Mouse (Mus musculus) layer of hippocampus, adult 8-10 months (tissue): ENCODE results near the gene Gsdme. TPM values are rescaled to one million over a fixed set of nuclear protein-coding genes. Genes with fewer than 3 reads are reported as not detected.

Experiments
- DNase-seq, 2 experiments: peaks; one replicate each; pipeline ENCODE4 v3.0.0; 2022; ENCODE audit warnings: low spot score in 2 of 2
- total RNA-seq, 4 experiments: library from RNA; stranded (reverse); gene quantifications; 2 replicates each; pipeline ENCODE4 v1.2.4; 2022

The Gsdme gene
- total RNA-seq, 4 experiments from 2014 or later, result 10.1 to 13.6 (median 10.9) TPM

GRCm38 (mm10) chr6:50247356-50247755, 16.3 kb downstream of the Gsdme start:
- DNase-seq, result no peak

GRCm38 (mm10) chr6:50244967-50245366, 18.7 kb downstream of the Gsdme start:
- DNase-seq, result no peak

GRCm38 (mm10) chr6:50244126-50244525, 19.5 kb downstream of the Gsdme start:
- no peak for DNase-seq

GRCm38 (mm10) chr6:50240437-50240836, 23.2 kb downstream of the Gsdme start:
- no peak for DNase-seq

- DNase-seq, result no peak
These were observed 23.8 kb downstream of the Gsdme start for GRCm38 (mm10) chr6:50239902-50240301.

GRCm38 (mm10) chr6:50237963-50238362, 25.7 kb downstream of the Gsdme start:
- DNase-seq, result no peak

GRCm38 (mm10) chr6:50232984-50233383, 30.7 kb downstream of the Gsdme start:
- DNase-seq, result no peak

- no peak for DNase-seq
These were observed 32.4 kb downstream of the Gsdme start for GRCm38 (mm10) chr6:50231288-50231687.

- DNase-seq, result no peak
These were observed 35.5 kb downstream of the Gsdme start for GRCm38 (mm10) chr6:50228180-50228579.

- DNase-seq, result no peak
These were observed 38.4 kb downstream of the Gsdme start for GRCm38 (mm10) chr6:50225232-50225631.

- DNase-seq, result no peak
These were observed 40.1 kb downstream of the Gsdme start for GRCm38 (mm10) chr6:50223606-50224005.

- no peak for DNase-seq
These were observed 40.7 kb downstream of the Gsdme start for GRCm38 (mm10) chr6:50222986-50223385.

- no peak for DNase-seq
These were observed 41.3 kb downstream of the Gsdme start for GRCm38 (mm10) chr6:50222351-50222750.

- no peak for DNase-seq
These were observed 42.8 kb downstream of the Gsdme start for GRCm38 (mm10) chr6:50220863-50221262.

GRCm38 (mm10) chr6:50219066-50219465, 44.6 kb downstream of the Gsdme start:
- DNase-seq, result no peak

- DNase-seq, result no peak
These were observed 45.0 kb downstream of the Gsdme start for GRCm38 (mm10) chr6:50218628-50219027.

GRCm38 (mm10) chr6:50215986-50216385, 47.7 kb downstream of the Gsdme start:
- no peak for DNase-seq

GRCm38 (mm10) chr6:50215373-50215745, 48.3 kb downstream of the Gsdme start:
- no peak for DNase-seq

GRCm38 (mm10) chr6:50214711-50215372, 48.8 kb downstream of the Gsdme start:
- DNase-seq, result no peak

- no peak for DNase-seq
These were observed 58.6 kb downstream of the Gsdme start for GRCm38 (mm10) chr6:50205093-50205492.

GRCm38 (mm10) chr6:50204356-50204755, 59.3 kb downstream of the Gsdme start:
- DNase-seq, result no peak

GRCm38 (mm10) chr6:50193851-50194250, 69.8 kb downstream of the Gsdme start:
- no peak for DNase-seq

GRCm38 (mm10) chr6:50192822-50193221, 70.8 kb downstream of the Gsdme start:
- DNase-seq, result no peak

- DNase-seq, result no peak
These were observed 71.5 kb downstream of the Gsdme start for GRCm38 (mm10) chr6:50192169-50192568.
